Mouse (Mus musculus) embryo, embryonic 10.5 days (tissue): ENCODE measurements around the gene Prex1.

Source experiments
- DNase-seq: peaks from one replicate; pipeline ENCODE4 v3.0.0-alpha.2; 2015; ENCODE audit warnings: low spot score

Gene Prex1

DNA sequence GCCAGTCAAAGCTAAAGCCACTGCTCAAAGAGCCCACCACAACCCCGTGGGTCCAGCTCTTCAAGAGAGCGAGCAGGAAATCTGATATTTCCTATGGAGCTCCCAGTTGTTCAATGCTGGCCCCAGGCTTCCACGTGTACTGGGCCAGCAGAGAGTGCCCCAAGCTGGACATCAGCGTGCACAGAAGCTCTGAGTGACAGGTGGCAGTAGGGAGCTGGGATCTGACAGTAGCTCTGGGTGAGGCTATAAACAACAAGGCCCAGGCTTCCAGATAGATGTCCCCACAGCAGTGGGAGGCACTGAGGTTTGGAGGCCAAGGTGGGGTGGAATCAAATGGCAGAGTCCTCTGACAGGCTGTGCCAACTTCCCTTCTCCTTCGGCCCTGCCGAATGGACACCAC is 107.6 kb downstream of the Prex1 start:
- DNase-seq: peak; percentile 29

DNA sequence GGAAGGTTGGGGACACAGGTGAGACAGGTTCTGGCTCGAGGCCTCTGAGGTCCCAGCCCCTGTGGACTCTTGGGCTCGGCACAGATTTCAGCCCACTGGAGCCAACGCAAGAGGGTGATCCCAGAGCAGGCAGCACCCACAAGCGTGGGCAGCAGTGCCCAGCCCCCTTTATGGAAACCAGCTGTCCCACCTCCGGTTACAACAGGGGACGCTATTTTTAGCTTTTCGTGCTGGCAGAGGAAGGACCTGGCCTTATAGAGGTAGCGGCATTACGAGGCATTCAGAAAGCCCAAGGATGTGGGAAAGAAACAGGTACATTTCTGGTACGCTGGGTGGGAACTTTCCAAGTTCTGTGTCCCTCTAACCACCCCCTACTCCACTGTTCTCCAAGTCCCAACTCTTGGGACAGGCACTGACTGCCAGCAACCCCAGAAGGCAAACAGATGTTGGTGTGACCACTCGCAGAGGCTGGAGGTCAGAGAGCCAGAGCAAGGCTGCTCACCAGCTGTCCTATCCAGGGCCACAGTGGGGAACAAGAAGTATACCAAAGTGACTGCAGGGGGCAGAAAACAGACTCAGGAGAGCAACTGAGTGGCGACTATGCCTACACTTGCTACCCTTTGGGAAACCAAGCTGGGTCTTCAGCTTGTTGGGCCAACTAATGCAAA is 108.3 kb downstream of the Prex1 start:
- DNase-seq: peak; percentile 60

DNA sequence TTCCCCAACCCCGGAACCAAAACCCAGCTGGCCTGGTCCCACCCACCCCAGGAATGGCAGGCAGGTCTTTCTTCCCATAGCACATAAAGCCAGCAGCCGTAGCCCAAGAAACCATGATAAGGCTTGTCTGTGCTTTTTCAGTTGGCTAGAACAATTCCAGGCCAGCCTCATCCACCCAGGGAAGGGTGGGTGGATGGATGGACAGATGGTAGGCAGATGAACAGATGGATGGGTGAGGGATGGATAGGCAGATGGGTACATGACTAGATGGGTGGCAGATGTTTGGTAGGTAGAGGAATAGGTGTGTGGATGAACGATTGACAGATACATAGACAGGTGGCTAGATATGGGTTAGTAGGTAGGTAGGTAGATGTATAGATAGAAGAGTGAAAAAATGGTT is 110.7 kb downstream of the Prex1 start:
- no peak for DNase-seq

DNA sequence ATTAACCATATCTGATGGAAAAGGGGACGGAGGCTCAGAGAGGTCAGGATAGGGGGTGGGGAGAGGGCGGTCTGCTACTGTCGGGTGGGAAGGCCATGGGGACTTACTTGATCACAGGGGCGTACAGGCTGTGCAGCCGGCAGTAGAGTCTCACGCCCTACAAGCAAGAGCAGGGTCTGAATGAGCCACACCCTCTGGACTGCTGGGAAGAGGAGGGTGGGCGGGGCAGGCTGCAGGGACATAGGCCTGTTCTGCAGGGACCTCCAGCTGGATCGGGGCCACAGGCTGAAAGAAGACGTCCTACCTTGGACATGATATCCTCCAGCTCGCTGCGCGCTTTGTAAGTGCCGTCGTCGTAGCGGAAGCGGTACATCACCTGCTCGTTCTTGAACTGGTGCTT is 112.2 kb downstream of the Prex1 start:
- DNase-seq: no peak

DNA sequence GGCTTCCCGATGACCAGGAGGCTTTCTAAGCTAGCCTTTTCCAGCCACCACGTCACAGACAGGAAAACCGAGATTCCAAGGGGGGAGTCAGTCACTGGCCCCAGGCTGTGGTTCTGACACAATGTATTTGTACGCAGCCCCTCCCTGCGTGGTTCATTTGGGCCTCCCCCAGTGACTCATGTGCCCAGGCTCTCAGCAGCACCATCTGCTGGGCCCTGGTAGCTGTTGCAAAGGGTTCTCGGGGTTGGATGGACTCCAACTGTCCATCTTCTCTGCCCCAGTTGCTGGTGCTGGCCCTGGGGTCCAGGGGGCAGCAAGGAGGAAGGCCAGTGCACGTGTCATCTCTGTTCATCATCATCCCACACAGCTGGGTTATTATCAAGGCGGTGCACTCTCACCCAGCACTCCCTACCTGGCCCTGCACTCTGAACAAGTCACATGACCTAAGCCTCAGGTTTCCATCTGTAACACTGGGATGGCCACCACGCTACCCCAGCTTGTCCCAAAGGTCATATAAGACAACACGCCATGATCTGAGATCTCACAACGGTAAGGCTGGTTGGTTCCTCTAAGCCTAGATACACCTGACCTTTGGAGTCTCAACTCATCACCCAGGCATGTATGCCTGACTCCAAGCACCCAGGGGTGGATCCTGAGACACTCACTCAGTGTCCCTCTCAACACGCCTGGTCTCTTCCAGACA is 115.0 kb downstream of the Prex1 start:
- no peak for DNase-seq

DNA sequence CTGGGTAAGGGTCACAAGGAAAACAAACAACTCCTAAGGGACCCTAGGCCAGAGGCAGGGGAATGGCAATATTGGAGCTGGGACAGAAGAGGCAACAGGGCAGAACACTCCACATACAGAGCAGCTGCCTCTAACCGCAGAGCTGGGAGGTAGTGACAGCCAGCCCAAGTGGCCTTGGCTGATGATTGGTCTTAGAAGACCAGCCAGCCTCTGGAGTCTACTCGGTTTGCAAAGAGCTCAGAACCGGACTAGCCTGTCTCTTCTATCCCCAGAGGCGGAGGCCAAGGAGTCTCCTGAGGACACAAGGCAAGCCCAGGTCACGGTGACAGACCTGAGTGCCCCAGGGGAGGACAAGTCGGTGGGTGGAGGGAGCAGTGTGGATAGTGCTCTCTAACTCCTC is 115.9 kb downstream of the Prex1 start:
- no peak for DNase-seq

DNA sequence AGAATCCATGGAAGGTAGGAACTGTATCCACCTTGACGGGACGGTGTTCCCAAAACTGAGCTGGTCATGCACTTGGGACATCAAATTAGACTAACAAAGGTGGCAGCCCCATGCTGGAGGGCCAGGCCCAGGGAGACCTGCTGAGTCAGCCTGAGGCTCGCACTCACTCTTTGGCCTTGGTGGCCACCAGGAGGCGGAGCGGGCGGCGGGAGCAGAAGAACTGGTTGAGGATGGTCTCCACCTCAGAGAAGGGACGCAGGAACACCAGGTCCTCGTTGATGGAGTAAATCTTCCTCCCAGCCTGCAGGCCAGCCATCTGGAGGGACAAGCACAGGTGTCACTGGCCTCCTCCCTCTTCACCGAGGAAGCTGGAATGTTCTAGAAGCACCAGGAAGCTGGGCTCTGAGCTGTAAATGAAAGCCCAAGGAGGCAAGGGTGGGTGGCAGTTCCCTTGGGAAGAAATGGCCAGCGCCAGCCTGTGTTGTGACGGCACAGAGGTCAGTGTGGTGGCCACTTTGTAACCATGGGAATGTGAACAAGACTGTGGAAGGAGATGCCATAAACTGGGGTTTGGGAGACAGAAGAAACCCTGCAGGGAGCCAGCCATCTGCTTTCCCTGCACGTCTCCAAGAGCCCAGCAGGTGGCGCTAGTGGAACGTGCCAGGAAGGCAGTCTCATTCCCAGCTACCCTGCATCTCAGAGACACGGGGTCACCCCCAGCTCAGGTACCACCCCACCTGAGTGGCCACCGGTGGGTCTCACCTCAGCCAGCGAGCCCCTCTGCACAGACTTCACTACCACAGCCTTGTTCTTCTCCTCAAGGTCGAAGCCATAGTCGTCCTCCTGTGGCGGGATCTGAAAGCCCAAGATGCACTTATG is 121.4 kb downstream of the Prex1 start:
- peak; percentile 83 for DNase-seq

DNA sequence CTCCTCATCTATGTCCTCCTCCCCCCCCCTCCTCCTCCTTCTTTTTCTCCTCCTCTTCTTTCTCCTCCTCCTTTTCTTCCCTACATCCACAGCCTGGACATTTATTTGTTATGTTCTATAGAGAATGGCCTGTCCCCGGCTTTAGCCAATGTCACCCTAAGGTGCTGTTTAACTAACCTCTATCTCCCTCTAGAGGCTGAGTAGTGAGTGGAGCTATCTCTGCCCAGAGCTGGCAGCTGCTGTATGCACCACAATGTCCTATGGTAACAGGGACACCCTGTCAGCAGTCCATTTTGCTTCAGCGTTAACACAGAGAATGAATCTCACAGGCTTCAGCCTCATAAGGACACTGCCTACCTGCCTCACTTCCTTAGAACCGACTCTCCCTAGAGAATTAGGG is 129.1 kb downstream of the Prex1 start:
- no peak for DNase-seq

DNA sequence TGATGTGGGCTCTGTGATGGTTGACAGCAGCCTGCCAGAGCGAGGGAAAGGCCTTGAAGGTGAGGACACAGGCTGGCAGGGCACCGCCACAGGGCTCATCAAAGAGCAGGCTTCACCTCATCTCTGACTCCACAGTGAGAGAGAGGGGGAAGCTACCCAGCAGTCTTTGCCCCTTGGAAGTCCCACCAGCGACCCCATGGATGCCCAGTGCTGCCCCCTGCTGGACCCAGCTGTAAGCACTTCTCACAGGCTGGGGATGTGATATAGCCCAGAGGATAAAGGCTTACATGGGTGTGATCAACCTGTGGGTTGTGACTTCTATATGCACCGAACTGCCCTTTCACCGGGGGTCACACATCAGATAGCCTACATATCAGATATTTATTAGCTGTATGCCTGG is 130.3 kb downstream of the Prex1 start:
- DNase-seq: no peak

DNA sequence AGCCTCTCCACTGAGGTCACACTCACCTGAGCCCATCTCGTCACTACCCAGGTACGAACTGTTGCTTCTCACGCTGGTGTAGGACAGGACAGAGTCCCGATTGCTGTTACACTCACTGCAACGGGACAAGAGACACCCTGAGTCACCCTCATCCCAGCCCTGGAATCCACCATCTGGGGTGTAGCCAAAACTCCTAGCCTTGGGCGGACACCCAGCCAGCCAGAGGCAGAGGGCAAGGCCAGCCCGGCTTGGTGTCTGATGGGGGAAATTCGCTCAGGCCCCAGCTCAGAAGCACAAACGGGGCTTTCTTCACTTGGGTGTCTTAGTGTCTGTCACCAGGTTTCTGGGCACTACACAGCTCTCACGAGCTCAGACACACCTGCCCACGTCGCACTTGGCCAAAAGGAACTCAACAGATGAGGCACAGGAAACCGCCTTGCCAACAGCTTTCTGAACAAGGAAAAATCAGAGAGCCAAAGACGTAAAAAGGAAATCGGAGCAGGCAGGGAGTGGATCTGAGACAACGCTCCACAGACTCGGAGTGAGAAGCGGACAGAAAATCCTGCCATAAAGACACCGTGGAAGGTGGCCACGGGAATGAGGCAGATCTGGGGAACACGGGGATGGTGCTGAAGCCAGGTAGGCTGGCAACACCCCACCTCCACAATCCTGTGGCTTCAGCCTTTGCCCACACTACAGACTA is 131.6 kb downstream of the Prex1 start:
- DNase-seq: no peak

DNA sequence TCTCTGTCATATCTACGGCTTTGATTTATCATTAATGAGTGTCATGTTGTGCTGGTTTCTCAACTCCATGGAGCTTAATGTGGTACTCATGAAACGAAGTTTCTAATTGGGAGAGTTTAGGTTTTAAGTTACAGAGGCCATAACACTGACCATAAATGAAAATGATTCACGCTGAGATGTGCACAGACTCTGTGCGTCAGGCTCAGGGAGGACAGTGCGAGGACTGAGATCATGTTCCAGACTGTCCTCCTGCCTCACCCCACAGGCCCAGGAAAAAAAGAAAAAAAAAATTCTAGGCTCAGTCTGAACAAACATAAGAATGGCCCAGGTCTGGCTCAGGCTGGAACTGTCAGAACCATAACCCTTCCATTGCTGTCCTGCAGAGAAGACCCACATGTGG is 133.8 kb downstream of the Prex1 start:
- no peak for DNase-seq

DNA sequence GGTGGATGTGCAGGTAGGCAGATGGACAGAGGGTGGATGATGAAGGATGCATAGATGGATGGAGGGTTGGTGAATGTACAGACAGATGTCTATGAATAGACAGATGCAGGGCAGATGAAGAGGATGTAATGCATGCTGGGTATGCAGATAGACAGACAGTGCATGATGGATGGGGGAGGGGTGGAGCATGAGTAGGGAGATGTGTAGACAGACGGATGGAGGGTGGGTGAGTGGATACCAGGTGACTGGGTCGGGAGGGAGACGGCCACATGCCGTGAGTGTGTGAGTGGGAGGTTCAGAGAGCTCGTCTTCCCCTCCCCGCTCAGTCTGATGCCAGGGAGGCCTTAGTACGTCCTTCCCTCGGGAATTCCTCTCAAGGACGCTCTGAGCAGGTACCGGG is 134.3 kb downstream of the Prex1 start:
- no peak for DNase-seq

DNA sequence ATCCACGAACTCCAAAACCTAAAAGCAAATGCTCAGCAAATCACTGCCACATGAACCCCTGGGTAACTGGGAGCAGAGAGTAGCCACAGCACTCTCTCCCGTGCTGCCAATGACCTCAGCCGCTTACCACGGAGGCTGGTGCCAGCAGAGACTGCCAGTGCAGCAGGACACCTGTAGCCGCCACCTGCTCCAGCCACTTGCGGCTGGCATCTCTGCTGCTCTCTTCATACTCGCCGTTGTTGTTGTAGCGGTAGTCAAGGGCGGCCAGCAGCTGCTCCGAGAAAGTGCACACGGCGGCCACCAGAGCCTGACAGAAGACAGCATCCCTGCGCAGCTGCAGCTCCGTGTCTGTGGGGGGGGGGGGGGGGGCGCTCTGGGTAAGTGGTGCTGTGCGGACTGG is 138.2 kb downstream of the Prex1 start:
- DNase-seq: no peak

DNA sequence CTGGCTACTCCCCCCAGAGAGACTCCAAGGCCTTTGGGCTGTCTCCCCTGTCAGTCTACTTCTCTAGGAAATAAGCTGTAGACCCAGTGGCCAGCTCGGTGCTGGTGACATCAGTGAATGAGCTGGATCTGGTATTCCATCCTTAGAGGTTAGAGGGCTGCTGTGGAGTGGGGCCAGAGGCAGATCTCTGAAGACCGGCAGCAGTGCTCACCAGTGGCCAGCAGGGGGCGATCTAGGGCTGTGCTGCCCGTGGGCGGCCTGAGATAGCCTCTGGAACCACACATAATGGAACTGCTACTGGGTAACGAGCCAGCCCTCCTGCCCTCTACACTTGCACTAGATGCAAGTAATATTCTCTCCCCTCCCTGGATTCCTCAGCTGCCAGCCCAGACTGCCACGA is 138.7 kb downstream of the Prex1 start:
- peak; percentile 82 for DNase-seq

DNA sequence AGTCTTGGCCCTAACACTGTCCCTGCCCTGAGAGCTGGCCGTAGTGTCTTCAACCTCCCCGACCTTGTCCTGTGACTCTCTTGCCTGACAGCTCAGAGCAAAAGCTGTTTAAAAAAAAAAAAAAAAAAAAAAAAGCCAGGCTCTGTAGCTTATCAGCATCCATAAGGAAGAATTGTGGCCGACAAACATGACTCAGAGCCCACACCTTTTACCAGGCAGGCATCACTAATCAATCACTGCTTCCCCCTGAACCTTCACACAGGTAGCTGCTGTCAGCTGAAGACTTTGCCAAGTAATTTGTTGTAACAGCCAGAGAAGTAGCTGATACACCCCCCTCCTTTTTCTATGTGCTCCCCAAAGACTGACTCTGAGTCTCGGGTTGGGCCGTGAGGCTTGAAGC is 140.0 kb downstream of the Prex1 start:
- DNase-seq: no peak

DNA sequence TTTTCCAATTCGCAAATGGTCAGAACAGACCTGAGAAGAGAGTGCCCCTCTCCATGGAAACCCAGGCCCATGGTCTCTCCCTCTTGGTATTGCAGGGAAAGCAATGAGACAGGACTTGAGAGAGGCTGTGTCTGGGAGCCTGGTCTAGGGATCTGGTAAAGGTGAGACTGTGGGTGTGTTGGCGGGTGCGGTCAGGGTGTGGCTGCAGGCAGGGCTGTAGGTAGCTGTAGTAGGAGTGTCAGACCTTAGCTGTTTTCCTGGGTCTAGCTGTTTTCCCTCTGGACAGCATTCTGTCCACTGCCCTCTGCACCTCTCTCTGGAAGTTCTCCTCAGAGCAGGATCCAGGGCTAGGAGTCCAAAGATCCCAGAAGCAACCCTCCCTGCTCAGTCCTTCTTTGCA is 141.3 kb downstream of the Prex1 start:
- DNase-seq: no peak

DNA sequence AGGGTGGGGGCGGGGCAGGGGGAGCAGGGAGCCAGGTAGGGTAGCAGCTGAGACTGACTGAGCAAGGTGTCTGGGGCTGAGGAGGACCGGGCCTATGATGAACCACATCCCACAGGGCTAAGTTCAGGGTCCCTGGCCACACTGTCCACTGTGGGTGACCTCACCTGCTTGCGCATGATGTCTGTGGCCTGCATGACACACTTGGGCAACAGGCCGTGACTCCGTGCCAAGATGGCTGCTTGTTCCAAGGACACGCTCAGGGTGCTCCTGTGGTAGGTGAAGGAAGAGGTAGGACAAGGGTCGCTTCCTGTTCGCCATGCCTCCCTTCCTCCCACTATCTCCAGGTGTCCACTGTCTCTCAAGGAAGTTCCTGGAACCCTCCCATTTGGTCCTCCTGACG is 144.4 kb downstream of the Prex1 start:
- DNase-seq: no peak

DNA sequence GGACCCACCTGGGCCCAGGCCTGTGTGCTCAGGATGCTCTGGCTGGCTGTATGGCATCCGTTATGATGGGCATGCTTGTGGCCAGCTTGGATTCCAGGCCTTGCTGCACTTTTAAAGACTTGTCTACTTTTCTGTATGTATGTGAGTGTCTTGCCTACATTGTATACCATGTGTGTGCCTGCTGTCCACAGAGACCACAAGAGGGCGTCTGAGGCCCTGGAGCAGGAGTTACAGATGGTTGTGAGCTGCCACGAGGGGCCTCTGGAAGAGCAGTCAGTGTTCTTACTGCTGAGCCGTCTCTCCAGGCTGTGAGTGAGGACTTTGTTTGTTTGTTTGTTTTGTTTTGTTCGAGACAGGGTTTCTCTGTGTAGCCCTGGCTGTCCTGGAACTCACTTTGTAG is 148.1 kb downstream of the Prex1 start:
- peak; percentile 40 for DNase-seq

DNA sequence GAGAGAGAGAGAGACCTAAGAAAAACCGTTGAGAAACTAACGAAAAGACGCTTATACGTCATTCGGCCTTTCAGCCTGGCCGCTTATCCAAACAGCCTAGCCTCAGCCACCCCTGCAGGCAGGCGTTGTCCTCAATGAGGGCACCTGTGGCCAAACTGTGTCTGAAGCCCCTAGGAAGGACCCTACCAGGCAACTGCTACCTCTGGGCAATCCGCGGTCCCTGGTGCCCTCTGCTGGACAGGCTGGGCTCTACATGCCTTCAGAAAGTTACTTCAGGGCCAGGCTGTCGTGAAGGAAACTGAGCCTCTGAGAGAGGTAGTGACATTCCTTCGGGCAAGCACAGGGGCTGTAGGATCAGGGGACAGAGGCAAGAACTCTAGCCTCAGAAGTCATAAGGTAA is 149.2 kb downstream of the Prex1 start:
- DNase-seq: peak; percentile 89

DNA sequence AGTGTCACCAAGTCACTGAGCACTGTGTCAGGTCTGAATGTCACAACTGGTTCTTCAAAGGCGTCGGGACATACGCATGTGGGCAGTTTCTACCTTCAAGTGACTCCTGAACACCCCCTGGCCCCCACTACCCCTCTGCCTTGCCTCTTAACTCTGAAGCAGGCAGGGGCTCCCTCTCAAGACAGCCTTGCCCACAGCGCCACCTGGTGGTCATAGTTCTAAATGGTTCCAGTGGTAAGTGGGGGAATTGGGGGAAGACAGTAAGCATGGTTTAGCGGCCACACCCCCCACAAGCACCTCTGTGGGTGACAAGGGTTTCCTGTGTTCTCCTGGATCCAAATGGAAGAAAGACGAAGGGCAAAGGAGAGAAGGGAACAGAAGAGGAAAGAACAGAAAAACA is 149.7 kb downstream of the Prex1 start:
- DNase-seq: peak; percentile 94

DNA sequence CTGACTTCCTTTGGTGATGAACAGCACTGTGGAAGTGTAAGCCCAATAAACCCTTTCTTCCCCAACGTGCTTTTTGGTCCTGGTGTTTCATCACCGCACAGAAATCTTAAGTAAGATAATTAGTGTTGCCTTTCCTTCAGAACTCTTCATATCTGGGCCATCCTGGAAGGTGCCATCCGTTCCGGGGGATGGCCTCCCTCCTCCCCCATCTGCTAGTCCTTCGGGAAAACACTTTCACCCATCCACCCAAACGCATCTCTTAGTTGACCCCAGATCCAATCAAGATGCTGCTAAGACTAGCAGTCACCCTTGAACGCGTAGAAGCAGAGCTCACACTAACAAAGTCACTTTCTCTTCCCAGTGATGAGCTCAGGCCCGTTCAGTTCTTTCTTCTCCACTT is 150.6 kb downstream of the Prex1 start:
- no peak for DNase-seq

DNA sequence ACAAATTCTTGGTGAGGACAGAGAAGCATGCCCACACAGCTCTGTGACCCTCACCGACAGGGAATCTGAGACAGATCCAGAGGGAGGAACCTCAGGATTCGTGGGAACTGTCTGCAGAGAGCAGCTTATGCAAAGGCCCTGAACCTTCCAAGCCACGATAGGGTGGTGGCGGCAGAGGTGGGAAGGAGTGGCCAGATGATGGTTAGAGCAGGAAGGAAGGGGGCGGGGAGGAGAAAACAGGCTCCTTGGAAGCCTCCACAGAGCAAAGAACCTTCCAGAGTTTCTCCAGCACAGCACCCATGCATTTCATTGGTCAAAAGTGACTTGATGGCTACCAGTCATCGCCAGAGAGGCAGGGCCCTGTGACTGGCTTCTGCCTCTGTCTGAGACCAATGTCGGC is 151.9 kb downstream of the Prex1 start:
- DNase-seq: no peak

DNA sequence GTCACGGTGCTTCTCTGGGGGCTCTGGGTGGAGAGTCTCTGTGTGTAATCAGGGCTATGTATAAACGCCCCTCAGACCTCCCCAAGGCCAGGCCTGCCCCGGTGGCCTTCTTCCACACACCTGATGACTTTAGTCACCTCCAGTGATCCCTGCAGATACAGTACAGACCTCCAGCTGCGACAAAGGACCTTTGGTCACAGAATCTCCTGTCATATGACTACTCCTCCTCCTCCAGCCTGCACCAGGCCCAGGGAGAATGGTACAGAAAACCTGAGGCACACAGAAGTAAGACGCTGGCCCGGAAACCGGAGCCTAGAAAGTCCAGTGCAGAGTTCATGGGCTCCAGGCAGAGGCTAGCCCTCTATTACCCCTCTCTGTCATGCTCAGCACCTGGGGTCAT is 152.8 kb downstream of the Prex1 start:
- no peak for DNase-seq
